Mouse (Mus musculus): ENCODE results near the gene Sc5d.
A peak's percentile ranks its signal among the peaks of the same experiment; 100 is the strongest.

Gene Sc5d

GRCm38 (mm10) chr9:42246688-42247087 is 17.4 kb downstream of the Sc5d start:
- DNase-seq, result no peak

GRCm38 (mm10) chr9:42244173-42244572 is 19.9 kb downstream of the Sc5d start:
- no peak for DNase-seq

- DNase-seq, result peak; percentile 61
These were observed 23.0 kb downstream of the Sc5d start for GRCm38 (mm10) chr9:42241021-42241420.

- peak; percentile 75 for DNase-seq
These were observed 23.5 kb downstream of the Sc5d start for GRCm38 (mm10) chr9:42240583-42240992.

- DNase-seq, result no peak
These were observed 25.2 kb downstream of the Sc5d start for GRCm38 (mm10) chr9:42238827-42239226.

GRCm38 (mm10) chr9:42231116-42231515 is 32.9 kb downstream of the Sc5d start:
- DNase-seq, result no peak

- DNase-seq, result peak; percentile 45
These were observed 33.7 kb downstream of the Sc5d start for GRCm38 (mm10) chr9:42230333-42230732.

GRCm38 (mm10) chr9:42229465-42230110 is 34.5 kb downstream of the Sc5d start:
- peak; percentile 95 for DNase-seq

- DNase-seq, result no peak
These were observed 36.3 kb downstream of the Sc5d start for GRCm38 (mm10) chr9:42227804-42228203.

- DNase-seq, result no peak
These were observed 44.9 kb downstream of the Sc5d start for GRCm38 (mm10) chr9:42219001-42219660.

- DNase-seq, result peak; percentile 73
These were observed 46.4 kb downstream of the Sc5d start for GRCm38 (mm10) chr9:42217685-42218084.

GRCm38 (mm10) chr9:42214116-42214515 is 49.9 kb downstream of the Sc5d start:
- no peak for DNase-seq

GRCm38 (mm10) chr9:42213142-42213541 is 50.9 kb downstream of the Sc5d start:
- DNase-seq, result no peak

- no peak for DNase-seq
These were observed 54.4 kb downstream of the Sc5d start for GRCm38 (mm10) chr9:42209666-42210065.

- DNase-seq, result peak; percentile 79
These were observed 55.6 kb downstream of the Sc5d start for GRCm38 (mm10) chr9:42208463-42208862.

GRCm38 (mm10) chr9:42206750-42207149 is 57.3 kb downstream of the Sc5d start:
- DNase-seq, result no peak

GRCm38 (mm10) chr9:42202271-42202670 is 61.8 kb downstream of the Sc5d start:
- no peak for DNase-seq
